Mouse (Mus musculus): ENCODE measurements at regions not wholly inside any gene's neighbourhood (a gene's known extent, or its start where the extent isn't known, plus 50 kb on each side); places are given as distances from the start of the nearest gene placed in this dataset.
A peak's percentile ranks its signal among the peaks of the same experiment; 100 is the strongest.

DNA sequence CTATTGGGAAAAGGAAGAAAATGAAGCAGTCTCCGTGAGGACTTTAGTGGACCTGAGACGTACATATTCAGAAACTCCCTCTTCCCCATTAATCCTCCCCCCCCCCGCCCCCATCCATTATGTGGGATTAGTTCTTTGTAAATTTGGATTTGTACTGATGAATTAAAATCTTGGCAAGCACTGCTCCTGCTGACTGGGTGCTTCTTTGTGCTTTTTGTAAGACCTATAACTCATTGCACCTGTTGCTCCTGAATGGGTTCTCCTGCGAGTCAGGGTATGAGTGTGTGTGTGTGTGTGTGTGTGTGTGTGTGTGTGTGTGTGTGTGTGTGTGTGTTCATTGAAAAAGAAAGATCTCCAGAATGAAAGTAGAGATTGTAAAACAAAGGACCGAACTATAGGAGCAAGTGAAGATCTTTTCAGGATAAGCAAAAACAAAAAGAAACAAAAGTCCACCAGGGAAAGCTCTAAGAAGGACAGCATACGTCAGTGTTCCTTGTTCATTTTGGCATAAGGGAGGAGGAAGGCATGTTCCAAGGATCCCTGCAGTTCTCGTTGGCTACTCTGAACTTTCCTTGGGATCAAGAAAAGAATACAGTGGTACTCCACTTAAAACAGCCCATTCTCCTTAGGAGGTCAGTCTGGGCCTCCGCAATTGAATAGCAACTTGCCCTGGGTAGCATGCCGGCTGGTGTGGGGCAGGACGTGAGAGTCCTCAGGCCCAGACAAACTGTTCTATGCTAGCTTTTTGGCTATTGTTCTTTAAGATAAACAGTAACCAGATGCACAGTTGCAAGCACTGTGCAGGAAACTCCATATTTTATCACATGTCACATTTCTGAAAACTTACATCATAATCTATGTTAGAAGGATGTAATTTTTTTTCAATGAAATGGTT is 131.9 kb upstream of the Zfp462 start:
- ChIA-PET POLR2A (interaction anchor here (0.6 kb wide), 1 partner anchor 47 kb away, joined by 3 read pairs; no protein-coding TSS in a partner anchor), CTCF (no interaction called here)

DNA sequence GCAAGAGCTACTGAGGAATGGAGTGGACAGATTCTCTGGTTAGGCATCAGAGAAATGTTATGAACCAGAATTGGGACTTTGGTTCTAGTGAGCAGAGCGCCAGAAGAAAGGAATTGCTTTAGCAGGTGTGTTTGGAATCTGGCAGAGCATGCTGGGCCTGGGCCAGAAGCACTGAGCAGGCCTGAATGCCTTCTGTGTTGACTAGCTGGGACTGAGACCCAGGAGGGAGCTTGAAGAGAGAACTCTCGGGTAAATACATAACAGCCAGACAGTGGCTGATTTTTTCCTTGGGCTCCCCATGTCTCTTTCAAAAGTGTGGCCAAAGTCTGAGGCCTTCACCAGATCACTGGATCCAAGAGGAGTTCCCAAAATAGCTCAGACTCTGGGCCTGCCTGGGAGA is 107.5 kb upstream of the Zfp462 start:
- no peaks in the 10 kb centered on the region for H3K27me3 ChIP-seq
- CTCF ChIA-PET = no interaction called here
- ATAC-seq = no peak
- POLR2A ChIA-PET = no interaction called here
- no peak for DNase-seq (ENCODE audit: low read depth, low spot score)
- in situ Hi-C loops (cut with MboI; ENCODE audit: low pct_unique_long_range_greater_than_20kb) = no loop called here
- TF ChIP-seq CTCF (IDR thresholded peaks at IDR 0.05) = no peak

More for the DNA sequence above, 131.9 kb upstream of the Zfp462 start:
- DNase-seq (ENCODE audit: low read depth, low spot score) (no peak), ATAC-seq (no peak)
- no peak for TF ChIP-seq CTCF (IDR thresholded peaks at IDR 0.05)
- H3K27me3 ChIP-seq = no peaks in the 10 kb centered on the region
- in situ Hi-C loops (cut with MboI; ENCODE audit: low pct_unique_long_range_greater_than_20kb) = no loop called here

DNA sequence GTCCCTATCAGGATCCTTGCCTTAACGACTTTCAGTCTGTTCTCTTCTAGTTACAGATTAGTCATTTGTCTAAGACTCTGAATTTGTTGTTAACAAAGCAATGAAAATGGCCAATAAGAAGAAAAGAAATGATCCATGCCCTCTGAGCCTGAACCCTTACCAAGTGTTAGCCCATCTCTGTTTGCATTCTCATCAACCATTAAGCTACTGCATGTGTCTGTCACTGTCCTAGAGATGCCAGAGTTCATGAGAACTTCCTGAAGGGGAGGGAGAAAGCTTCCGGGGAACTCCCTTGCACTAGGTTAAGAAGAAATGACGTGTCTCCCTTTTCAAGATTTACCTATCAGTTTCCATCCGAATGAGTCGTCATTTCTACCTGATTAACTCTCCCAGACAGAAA is 106.7 kb upstream of the Zfp462 start:
- DNase-seq (ENCODE audit: low read depth, low spot score) (no peak), ATAC-seq (no peak)
- CTCF ChIA-PET = no interaction called here
- POLR2A ChIA-PET = no interaction called here
- H3K27me3 ChIP-seq = no peaks in the 10 kb centered on the region
- in situ Hi-C loops (cut with MboI; ENCODE audit: low pct_unique_long_range_greater_than_20kb) = no loop called here
- TF ChIP-seq CTCF (IDR thresholded peaks at IDR 0.05) = no peak

DNA sequence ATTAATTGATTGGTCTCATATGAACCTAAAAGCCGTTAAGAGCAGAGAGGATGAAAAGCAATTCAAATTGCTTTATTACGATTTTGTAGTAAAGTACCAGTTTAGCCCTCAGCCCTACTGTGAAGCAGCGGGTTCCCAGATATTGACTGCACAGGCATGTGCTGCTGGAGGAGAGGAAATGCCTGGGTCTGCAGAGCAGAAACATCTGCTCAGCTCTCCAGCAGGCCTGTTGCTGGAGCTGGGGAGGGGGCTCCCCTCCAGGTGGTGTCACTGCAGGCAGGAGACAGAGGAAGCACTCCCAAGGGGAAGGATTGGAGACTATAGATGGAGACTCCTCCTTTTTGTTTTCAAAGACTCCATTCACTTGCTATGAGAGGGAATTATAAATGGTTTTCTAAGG is 106.1 kb upstream of the Zfp462 start:
- no peak for TF ChIP-seq CTCF (IDR thresholded peaks at IDR 0.05)
- no peak for ATAC-seq
- in situ Hi-C loops (cut with MboI; ENCODE audit: low pct_unique_long_range_greater_than_20kb) = no loop called here
- DNase-seq (ENCODE audit: low read depth, low spot score) = no peak
- CTCF ChIA-PET = no interaction called here
- POLR2A ChIA-PET = no interaction called here
- no peaks in the 10 kb centered on the region for H3K27me3 ChIP-seq

DNA sequence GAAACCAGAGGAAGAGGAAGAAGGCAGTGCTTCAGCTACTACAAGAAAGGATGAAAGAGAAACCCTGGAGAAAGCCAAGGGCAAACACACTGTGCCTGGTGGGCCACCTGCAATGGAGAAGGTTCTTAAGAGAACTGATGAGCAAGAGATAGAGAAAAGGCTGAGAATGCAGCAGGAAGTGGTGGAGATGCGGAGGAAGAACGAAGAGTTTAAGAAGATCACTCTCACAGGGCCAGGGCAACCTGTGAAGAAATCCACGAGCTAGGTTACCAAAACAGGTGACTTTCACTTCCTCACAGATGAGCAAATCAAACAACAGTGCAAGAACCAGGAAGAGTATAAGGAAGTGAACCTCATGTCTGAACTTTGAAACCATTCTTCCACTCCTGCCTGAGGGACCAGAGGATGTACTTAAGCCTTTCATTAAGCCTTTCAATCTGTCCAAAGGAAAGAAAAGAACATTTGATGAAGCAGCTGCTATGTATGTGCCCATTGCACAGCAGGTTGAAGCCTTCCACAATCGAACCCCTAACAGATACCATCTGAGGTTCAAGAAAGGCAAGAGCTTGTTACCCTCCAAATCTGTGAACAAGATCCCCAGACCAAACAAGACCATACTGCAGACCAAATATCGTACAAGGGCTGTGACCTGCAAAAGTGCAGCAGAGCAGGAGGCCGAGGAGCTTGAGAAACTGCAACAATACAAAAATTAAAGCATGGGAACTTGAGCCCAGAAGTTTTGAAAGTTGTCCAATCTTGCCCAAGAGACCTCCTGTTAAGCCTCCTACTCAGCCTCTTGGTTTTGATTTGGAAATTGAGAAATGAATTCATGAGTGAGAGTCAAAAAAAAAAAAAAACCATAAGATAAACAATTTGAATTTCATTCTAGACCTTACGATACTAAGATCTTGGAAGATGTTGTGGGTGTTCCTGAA is 91.6 kb upstream of the Zfp462 start:
- in situ Hi-C loops (cut with MboI; ENCODE audit: low pct_unique_long_range_greater_than_20kb) = no loop called here
- DNase-seq (ENCODE audit: low read depth, low spot score) = no peak
- ChIA-PET CTCF (interaction anchor here (1.6 kb wide), 1 partner anchor 11 kb away, joined by 5 read pairs; no protein-coding TSS in a partner anchor), POLR2A (no interaction called here)
- H3K27me3 ChIP-seq = no peaks in the 10 kb centered on the region
- no peak for TF ChIP-seq CTCF (IDR thresholded peaks at IDR 0.05)
- ATAC-seq = no peak

DNA sequence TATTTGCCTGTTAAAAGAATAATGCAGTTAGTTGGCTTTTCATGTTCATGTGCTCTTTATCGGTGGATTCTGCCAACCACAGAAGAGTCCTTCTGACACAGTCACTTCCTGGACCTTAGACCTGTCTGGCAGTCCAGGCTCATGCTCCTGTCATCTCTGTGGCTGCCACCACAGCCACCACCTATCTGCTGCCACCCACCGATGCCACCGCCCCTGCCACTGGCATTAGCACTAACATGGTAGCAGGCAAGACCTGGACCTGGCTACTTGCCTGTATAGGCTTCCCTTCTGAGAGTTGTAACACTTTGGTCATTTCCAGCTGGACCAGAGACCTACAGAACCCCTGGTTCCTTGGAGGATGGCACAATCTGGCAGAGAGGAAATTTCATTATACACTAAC is 86.2 kb upstream of the Zfp462 start:
- ChIA-PET POLR2A (interaction anchor here (0.7 kb wide), 1 partner anchor 548 kb away, joined by 3 read pairs; no protein-coding TSS in a partner anchor), CTCF (no interaction called here)
- TF ChIP-seq CTCF (IDR thresholded peaks at IDR 0.05) = no peak
- H3K27me3 ChIP-seq = no peaks in the 10 kb centered on the region
- in situ Hi-C loops (cut with MboI; ENCODE audit: low pct_unique_long_range_greater_than_20kb) = no loop called here
- no peak for DNase-seq (ENCODE audit: low read depth, low spot score)
- no peak for ATAC-seq

DNA sequence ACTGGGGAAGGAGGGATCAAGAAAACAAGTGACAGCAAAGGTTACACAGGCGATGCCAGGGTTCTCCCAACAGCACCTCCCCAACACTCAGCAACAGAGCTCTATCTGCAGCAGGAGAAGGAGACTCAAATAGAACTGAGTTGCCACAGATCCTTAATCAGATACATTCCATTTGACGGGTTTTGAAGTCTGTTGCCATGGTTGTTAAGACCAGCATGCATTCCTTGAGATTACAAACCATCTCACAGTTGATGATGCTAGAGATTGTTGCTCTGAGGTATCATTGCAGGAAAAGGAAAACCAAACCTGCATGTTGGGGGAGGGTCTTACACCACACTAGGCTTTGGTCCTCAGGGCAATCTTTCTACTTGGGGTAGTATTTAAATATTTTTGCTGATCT is 78.8 kb upstream of the Zfp462 start:
- ChIA-PET CTCF (no interaction called here), POLR2A (interaction anchor here (1.4 kb wide), 1 partner anchor 9 kb away, joined by 4 read pairs; no protein-coding TSS in a partner anchor)
- H3K27me3 ChIP-seq = no peaks in the 10 kb centered on the region
- peak; percentile 73 for DNase-seq (ENCODE audit: low read depth, low spot score)
- in situ Hi-C loops (cut with MboI; ENCODE audit: low pct_unique_long_range_greater_than_20kb) = no loop called here
- TF ChIP-seq CTCF (IDR thresholded peaks at IDR 0.05) = no peak
- peak; percentile 96 for ATAC-seq

GRCm38 (mm10) chr4:54874136-54874827 is 70.6 kb upstream of the Zfp462 start:
- no peaks in the 10 kb centered on the region for H3K27me3 ChIP-seq
- no peak for TF ChIP-seq CTCF (IDR thresholded peaks at IDR 0.05)
- CTCF ChIA-PET = no interaction called here
- ATAC-seq = no peak
- in situ Hi-C loops (cut with MboI; ENCODE audit: low pct_unique_long_range_greater_than_20kb) = no loop called here
- POLR2A ChIA-PET = interaction anchor here (0.6 to 1.6 kb wide), 2 partner anchors 9 to 1015 kb away, joined by 3 to 4 read pairs; no protein-coding TSS in a partner anchor
- DNase-seq (ENCODE audit: low read depth, low spot score) = no peak

GRCm38 (mm10) chr4:54875506-54875905 is 69.3 kb upstream of the Zfp462 start:
- ChIA-PET POLR2A (interaction anchor here (1.6 kb wide), 1 partner anchor 10 kb away, joined by 4 read pairs; no protein-coding TSS in a partner anchor), CTCF (interaction anchor here (1.0 to 2.3 kb wide), 2 partner anchors 8 to 944 kb away, joined by 3 to 9 read pairs; no protein-coding TSS in a partner anchor)
- no peaks in the 10 kb centered on the region for H3K27me3 ChIP-seq
- DNase-seq (ENCODE audit: low read depth, low spot score) (no peak), ATAC-seq (no peak)
- no peak for TF ChIP-seq CTCF (IDR thresholded peaks at IDR 0.05)
- in situ Hi-C loops (cut with MboI; ENCODE audit: low pct_unique_long_range_greater_than_20kb) = no loop called here

DNA sequence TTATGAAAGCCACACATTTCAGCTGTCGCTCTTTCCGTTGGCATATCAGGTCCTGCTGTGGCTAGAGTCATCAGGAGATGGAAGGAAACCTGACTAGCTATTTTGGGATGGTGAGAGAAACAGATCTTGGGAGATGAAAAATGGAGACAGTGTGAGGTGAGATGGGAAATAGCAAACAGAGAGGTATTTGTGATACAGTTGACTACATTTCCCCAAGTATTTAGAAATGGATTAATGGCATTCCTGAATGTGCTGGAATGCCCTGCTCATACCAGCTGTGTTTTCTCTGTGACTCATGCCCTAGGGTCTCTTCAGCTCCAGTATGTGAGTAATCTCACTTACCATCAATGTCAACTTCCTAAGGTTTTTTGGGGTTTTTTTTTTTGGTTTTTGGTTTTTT is 67.5 kb upstream of the Zfp462 start:
- CTCF ChIA-PET = interaction anchor here (1.2 to 2.3 kb wide), 2 partner anchors 9 to 13 kb away, joined by 3 to 9 read pairs; no protein-coding TSS in a partner anchor
- ATAC-seq = peak; percentile 82
- POLR2A ChIA-PET = no interaction called here
- TF ChIP-seq CTCF (IDR thresholded peaks at IDR 0.05) = no peak
- in situ Hi-C loops (cut with MboI; ENCODE audit: low pct_unique_long_range_greater_than_20kb) = no loop called here
- peak; percentile 66 for DNase-seq (ENCODE audit: low read depth, low spot score)
- no peaks in the 10 kb centered on the region for H3K27me3 ChIP-seq
